Mouse (Mus musculus): ENCODE measurements around the gene Sik3. TPM values are rescaled to one million over a fixed set of nuclear protein-coding genes. Genes with fewer than 3 reads are reported as not detected.
A peak's percentile ranks its signal among the peaks of the same experiment; 100 is the strongest.

Gene Sik3
- total RNA-seq, 1 experiment from 2014 or later: 8.8 TPM

DNA sequence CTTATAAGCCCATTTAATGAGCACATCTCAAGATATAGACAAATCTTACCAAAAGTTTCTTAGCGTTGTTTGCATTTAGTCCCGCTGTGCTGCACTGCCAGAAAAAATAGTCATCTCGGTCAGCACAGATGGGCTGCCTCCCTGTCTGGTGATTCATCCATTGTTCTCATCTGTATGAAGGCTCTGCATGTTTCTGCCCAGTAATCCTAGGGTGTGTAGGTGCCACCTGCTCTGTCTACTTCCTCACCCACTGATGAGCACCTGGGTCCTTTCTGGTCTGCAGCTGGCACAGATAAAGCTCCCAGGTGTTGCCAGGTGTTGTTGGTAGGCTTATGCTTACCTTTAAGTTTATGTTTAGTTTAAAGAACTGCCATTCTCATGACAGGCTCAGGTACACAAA is 29.8 kb downstream of the Sik3 start:
- ATAC-seq (replicated peaks; ENCODE audit: insufficient number of reproducible peaks, low FRiP score, low TSS enrichment, poor library complexity, severe bottlenecking): no peak

DNA sequence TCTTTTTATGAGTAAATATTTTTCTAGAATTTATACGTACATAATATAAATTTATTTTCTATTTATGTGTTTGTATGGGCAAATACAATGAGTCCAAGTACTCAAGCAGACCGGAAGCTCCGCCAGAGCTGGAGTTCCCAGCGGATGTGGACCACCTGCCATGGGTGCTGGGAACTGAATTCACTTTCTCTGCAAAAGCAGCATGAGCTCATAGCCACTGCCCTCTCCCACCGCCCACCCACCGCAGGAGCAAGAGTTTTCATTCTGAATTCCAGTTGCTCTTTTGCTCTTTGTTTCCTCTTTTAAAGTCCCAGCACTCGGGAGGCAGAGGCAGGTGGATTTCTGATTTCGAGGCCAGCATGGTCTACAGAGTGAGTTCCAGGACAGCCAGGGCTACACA is 31.0 kb downstream of the Sik3 start:
- ATAC-seq (replicated peaks; ENCODE audit: insufficient number of reproducible peaks, low FRiP score, low TSS enrichment, poor library complexity, severe bottlenecking): no peak

DNA sequence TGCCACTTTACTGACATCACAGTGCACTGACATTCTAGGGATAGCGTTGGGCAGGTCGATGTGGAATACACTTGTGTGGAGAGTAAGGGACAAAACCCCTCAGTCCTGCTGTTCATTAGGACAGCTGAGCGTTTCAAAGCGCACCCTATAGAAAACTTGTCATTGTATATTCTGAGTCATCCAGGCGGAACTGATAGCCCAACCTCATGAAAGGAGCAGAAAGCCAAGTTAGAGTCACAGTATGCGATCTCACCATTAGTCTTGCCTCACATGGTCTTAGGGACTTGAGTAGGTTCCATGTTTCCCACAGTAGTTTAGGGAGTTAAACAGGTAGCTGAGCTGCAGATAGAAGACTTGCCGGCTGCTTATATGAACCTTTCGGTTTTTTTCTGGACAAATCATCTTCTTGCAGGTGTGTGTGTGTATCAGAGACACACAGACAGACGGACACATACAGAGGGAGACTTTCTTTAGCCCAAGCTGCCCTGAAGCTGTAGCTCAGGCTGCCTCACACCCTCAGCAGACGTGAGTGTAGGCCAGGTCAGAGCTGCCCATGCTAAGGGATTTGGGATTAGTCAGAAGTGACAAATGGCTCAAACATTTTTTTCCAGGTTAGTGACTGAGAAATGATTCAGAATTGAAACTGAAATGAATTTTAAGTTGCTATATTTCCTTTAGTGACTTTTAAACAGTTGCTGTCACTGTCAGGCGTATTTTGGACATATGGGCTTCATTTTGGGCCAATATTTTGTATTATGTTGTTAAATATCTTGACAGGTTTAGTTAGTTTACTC is 34.3 kb downstream of the Sik3 start:
- no peak for ATAC-seq (replicated peaks; ENCODE audit: insufficient number of reproducible peaks, low FRiP score, low TSS enrichment, poor library complexity, severe bottlenecking)

DNA sequence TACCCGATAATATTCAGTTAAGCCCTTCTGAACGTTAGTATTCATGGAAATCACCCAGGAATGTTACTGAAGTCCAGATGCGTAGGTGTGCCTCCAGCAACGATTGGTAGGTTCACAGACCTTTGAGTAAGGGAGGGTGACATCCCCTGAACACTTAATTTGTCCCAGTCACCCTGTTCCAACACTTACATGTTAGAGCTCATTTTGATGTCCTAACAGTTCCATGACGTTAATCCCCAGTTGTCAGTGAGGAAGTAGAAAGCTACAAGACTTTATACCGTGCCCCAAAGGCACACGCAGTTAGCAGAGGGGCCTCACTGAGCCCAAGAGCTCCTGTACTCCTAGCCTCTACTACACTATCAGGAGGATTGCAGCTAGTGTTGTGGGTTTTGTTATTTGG is 36.9 kb downstream of the Sik3 start:
- no peak for ATAC-seq (replicated peaks; ENCODE audit: insufficient number of reproducible peaks, low FRiP score, low TSS enrichment, poor library complexity, severe bottlenecking)

DNA sequence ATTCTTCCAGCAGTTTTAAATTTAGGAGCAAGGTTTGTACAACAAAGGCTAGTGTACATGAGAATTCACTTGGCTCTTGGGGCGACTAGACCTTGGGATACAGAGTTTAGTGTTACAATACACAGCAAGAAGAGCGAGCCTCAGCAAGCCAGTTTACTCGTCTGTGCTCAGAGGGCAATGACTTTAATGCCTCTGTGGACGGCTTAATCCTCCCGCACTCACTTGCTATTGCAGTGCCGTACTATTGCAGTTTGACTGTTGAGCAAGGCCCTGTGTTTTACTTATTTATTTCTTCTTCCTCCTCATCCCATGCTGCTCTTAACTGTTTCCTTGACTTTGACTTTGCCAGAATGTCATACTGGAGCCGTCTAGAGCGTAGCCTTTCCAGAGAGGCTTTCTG is 37.6 kb downstream of the Sik3 start:
- ATAC-seq (replicated peaks; ENCODE audit: insufficient number of reproducible peaks, low FRiP score, low TSS enrichment, poor library complexity, severe bottlenecking): no peak

DNA sequence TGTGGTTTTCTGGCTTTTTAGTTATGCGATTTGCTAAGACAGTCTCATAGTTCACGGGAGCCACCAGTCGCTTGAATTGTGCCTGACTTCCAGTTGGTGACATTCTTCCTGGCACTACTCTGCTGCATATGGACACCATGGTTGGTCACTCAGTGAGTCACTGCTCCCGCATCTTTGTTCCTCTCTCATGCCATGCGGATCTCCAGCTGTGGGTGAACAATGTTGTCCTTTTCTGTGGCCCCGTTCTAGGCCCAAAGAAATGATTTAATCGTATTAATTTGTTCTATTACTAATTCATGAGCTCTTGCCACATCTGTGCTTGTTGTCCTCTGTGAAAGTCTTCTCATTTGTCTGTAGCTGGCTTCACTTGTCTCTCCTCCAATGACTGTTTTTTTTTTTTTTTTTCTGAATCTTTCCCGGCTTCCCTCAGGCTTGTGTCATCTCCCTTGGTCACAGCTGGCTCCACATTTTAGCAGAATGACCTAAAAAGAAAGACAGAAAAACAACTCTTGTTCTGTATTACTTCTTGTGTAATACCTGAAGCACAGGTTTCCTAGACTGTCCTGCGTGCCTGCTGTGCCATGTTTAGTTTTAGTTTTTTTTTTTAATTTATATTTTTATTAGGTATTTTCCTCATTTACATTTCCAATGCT is 40.5 kb downstream of the Sik3 start:
- no peak for ATAC-seq (replicated peaks; ENCODE audit: insufficient number of reproducible peaks, low FRiP score, low TSS enrichment, poor library complexity, severe bottlenecking)

DNA sequence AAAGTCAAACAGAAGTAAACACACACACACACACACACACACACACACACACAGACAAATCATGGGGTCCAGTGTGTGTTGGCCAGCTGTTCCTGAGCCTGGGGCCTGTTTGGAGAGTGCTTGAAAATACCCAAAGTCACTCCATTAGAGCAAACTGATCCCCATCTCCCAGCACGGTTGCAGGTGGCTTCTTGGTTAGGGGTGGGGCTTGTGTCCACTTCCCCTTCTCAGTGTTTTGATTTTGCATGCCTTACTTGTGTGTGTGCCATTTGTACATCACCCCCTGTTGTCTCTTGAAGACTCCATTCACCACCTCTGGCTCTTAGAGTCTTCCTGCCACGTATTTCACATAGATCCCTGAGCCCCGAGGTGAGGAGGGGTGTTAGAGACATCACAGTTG is 45.4 kb downstream of the Sik3 start:
- no peak; the same call in 1 of the 2 replicates for ATAC-seq (replicated peaks; ENCODE audit: insufficient number of reproducible peaks, low FRiP score, low TSS enrichment, poor library complexity, severe bottlenecking)

DNA sequence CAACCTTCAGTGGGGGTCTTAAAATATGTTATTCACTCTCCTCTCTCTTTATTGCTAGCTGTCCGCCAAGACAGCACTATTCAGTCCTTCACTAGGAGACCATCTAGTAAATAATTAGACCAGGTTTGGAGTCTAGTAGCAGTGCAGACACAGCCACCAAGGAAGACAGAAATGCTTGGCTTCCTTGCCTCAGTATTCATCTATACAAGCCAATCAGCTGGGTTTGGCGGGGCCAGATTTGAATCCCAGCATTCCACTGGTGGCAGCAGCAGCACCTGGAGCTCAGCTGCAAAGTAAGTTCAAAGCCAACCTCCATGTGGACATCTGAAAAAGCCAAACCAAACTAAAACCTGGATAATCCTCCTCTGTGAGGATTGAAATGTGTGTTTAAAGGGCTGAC is 47.6 kb downstream of the Sik3 start:
- no peak for ATAC-seq (replicated peaks; ENCODE audit: insufficient number of reproducible peaks, low FRiP score, low TSS enrichment, poor library complexity, severe bottlenecking)

DNA sequence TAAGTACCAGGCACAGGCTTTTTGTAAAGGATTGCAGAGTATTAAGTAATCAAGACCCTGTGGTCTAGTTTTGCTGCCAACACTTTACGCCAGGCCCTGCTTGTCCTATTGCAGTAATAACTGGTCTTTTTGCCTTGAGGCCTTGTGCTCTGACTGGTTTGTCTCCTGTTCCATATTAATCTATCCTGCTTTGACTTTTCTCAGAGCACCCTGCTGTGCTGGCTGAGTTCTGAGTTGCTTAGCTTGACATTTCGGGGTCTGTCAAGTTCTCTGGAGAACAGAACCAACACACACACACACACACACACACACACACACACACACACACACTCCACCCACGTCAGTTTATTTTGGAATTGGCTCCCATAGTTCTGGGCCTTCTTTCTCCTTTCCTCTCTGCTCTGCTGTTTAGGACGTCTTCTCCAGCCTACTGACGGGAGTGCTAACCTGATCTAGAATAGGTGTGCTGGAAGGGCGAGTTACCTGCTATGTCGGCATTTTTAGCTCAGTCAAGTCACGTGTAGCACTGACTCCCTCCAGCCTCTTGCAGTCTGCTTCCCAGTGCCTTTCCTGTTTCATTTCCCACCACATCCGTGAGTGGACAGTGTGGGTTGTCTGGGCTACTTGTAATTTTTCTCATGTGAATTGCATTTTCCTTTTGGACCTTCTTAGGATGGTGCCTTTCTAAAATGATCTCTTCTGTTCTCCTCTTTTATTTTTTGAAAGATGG is 49.2 kb downstream of the Sik3 start:
- ATAC-seq (replicated peaks; ENCODE audit: insufficient number of reproducible peaks, low FRiP score, low TSS enrichment, poor library complexity, severe bottlenecking): no peak

DNA sequence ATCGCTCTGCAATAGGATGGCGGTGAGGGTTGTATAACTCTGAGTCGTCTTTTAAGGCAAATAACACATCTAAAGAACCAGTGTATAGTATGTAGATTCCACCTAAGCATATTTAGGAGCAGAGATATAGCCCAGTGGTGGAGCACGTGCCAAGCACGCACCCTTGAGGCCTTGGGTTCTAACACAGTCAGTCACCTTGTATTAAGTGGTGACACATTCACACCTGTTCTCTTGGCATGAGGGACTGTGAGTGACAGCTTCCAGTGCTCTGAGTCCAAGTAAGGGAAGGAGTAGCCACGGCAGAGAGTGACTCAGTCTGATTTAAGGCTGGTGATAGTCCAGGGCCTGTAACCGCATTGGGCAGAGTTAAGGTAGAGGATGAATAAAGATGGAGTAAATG is 51.7 kb downstream of the Sik3 start:
- no peak for ATAC-seq (replicated peaks; ENCODE audit: insufficient number of reproducible peaks, low FRiP score, low TSS enrichment, poor library complexity, severe bottlenecking)

DNA sequence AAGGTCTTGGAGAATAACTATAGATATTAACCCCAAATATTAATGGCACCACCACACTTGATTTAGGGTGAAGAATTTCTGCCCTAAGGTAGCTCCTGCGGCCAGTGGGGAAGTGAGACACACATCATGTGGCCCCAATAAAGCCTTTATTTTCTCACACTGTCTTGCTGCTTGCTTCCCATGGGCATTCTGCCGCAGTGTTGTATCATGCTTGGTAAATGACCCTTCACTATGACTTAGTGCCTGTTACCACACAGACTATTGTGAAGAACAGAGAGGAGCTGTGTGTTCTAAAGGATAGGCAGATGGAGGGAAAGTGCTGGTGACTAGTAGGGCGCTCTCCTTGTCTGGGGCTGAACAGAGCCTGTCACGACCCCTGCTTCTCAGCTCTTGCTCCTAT is 54.1 kb downstream of the Sik3 start:
- no peak for ATAC-seq (replicated peaks; ENCODE audit: insufficient number of reproducible peaks, low FRiP score, low TSS enrichment, poor library complexity, severe bottlenecking)

DNA sequence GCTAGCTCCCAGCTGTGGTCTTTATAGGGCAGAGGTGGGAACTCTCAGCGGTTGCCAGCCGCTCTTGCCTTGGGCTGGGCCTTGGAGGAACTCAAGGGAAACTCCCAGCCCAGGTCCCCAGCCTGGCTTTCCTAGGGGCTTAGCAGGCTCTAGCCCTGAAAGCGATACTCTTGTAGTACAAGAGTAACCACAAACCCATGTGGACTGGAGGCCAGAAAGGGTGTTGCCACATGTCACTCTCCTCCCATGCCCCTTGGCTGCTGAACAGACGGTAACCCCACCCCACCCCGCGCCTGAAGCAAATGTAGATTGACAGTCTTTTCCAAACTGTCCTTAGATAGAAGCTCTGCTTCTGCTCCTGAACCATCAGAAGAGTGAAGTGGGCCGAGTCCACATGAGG is 55.1 kb downstream of the Sik3 start:
- peak; percentile 70 for ATAC-seq (replicated peaks; ENCODE audit: insufficient number of reproducible peaks, low FRiP score, low TSS enrichment, poor library complexity, severe bottlenecking)

DNA sequence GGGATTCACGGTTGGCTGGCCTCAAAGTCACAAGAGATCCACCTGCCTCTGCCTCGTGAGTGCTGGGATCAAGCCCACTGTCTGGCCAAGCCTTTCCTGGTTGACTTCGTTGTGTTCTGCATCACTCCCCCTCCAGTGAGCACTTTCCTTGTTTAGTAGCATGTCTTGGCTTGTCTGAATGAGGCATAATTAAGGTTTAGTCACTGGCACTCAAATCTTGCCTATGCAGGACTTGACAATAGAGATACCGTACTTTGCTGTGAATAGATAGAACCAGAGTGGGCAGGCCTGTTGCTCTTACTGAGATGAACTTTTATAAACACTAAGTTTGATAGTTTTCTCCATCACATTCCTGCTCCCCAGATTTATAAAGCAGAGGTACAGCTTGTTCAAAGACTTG is 56.4 kb downstream of the Sik3 start:
- ATAC-seq (replicated peaks; ENCODE audit: insufficient number of reproducible peaks, low FRiP score, low TSS enrichment, poor library complexity, severe bottlenecking): no peak

DNA sequence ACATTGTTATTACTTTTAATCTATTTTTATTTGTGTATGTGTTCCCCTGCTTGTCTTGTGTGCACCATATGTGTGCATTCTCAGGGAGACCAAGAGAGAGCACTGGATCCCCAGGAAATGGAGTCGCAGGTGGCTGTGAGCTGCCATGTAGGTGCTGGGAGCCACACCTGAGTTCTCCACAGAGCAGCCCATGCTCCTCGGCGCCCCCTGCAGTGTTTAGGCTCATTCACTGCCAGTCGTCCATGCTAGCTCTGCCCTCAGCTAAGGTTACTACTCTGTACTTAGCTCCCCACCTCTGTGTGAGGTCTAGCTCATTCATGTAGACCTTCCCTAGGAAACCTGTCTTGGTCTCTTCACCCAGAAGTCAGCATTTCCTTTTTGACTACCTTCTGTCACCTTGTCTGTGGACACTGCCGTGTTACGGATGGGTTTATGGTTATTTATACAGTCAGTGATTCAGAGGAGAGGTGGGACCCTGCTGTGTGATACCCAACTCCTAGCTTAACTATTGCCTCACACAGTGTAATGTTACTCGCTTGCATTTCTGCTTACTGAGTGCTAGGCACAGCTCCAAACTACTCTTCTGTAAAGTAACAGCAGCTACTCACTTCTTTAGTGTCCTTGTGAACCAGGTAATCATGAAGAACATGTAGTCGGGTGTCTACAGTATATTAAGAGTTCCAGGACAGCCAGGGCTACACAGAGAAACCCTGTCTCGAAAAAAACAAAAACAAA is 59.6 kb downstream of the Sik3 start:
- ATAC-seq (replicated peaks; ENCODE audit: insufficient number of reproducible peaks, low FRiP score, low TSS enrichment, poor library complexity, severe bottlenecking): 0 out of 2 replicates have a peak, but pooled peaks have one; percentile 31

DNA sequence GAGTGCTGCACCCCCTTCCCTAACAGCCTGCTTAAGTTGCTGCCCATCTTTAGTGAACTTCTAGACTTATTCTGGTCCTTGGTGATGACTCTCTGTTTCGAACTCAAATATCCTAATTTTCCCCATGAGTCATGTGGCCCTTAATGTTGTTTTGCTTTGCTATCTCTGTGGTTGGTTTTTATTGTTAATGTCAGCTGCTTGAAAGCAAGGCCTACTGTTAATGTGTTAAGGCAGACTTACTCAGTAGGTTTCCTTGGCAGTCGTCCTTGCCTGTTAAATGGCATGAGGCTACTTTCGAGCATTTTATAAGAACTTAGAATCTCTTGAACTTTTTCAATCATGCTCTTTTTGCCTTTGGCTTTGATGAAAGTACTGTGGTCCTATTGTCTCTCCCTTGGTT is 60.8 kb downstream of the Sik3 start:
- no peak for ATAC-seq (replicated peaks; ENCODE audit: insufficient number of reproducible peaks, low FRiP score, low TSS enrichment, poor library complexity, severe bottlenecking)

DNA sequence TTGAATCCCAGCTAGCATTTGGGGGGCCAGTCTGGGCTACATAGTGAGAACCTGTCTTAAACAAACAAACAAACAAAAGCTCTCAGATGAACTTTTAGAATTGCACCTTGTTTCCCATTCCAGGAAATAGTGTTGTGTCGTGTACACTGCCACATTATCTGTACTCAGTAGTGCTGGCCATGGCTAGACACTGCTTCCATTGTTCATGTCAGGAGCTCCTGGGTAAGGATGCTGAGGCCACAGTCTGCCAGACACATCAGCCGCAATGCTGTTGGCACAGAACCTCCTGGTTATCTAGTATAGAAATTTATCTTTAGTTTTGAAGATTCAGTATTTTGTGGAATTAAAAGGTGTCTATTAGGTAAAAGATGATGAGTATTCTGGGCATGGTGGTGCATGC is 63.0 kb downstream of the Sik3 start:
- ATAC-seq (replicated peaks; ENCODE audit: insufficient number of reproducible peaks, low FRiP score, low TSS enrichment, poor library complexity, severe bottlenecking): no peak

DNA sequence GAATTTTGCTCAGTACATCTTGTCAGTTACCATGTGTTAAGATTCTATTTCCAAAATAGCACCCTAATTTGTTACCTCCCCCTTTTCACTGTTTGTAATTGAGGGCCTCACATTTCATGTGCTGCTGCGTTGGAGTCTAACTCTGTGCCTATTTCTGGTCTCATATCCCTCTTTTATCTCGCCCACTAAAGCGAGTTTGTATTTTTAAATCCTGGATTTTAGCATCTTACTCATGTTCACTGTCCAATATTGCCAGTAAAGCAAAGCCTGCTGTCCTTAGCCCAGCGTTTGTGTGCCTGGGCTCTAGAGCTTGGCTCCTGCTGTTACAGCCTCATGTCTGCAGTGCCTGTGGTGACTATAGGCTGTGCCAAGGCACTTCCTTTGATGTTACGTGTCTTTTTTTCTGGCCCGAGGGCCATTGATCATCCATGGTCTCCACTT is 69.8 kb downstream of the Sik3 start:
- ATAC-seq (replicated peaks; ENCODE audit: insufficient number of reproducible peaks, low FRiP score, low TSS enrichment, poor library complexity, severe bottlenecking): no peak

DNA sequence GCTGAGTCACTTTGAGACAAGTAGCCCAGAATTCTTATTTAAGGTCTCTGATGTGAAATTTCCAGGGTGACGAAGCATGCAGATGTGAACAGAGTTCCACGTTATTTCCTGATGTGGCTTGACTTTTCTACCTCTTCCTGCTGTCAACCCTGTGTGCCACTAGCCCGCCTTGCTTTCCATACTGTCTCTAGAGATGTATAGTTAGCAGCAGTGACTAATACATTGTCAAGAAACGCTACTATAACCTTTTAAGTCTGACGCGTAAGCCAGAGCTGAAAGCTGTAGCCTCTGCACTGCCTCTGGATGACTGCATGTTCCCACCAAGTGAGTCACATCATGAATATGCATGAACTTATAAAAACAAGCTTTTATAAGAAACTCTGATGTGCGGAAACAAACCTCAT is 70.9 kb downstream of the Sik3 start:
- ATAC-seq (replicated peaks; ENCODE audit: insufficient number of reproducible peaks, low FRiP score, low TSS enrichment, poor library complexity, severe bottlenecking): no peak

DNA sequence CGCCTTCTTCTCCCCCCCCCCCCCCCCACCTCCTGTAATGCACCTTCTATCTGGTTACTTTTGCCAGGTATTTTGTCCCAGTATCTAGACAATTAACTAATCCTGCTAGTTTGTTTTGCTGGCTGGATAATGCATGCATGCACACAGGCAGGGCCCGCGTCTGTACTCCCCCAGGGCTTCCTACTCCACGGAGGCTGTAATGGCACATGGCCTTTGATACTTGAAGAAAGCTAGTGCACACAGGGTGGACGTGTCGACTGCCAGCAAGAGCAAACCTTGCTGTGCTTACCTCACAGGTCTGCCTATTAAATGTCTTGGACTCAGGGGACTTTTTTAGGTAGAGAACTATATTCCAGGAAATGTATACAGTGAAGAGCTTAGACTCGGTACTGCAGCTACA is 73.3 kb downstream of the Sik3 start:
- ATAC-seq (replicated peaks; ENCODE audit: insufficient number of reproducible peaks, low FRiP score, low TSS enrichment, poor library complexity, severe bottlenecking): no peak

All from monocyte, adult 5-6 weeks (primary cell).